Mouse (Mus musculus) MEL (cell line): Measurements from ENCODE around the gene C7. TPM values are rescaled to one million over a fixed set of nuclear protein-coding genes. Genes with fewer than 3 reads are reported as not detected.

Experiments used
- DNase-seq: peaks from one replicate; pipeline ENCODE4 v3.0.0; 2011; ENCODE audit warnings: low read depth, low spot score
- H3K27ac ChIP-seq: 2 replicates; pipeline ENCODE4 v1.5.1; 2012; ENCODE audit warnings: low read depth, mild to moderate bottlenecking, control low read depth, low read length, moderate library complexity; ENCODE audit not compliant: control insufficient read depth
- H3K27me3 ChIP-seq, 2 experiments: fragments of 150-350 bp in 1 of 2; sonication (generic) in 1 of 2; 2 replicates each; pipeline ENCODE4 v1.6.1; 2012; ENCODE audit warnings: low read length in 2 of 2, mild to moderate bottlenecking in 2 of 2, improper control_type of control experiment in 1 of 2, moderate library complexity in 1 of 2; ENCODE audit not compliant: insufficient read depth in 2 of 2, control insufficient read depth in 1 of 2
- H3K36me3 ChIP-seq, 2 experiments: 2 replicates each; pipeline ENCODE4 v1.6.1; 2012 to 2014; ENCODE audit warnings: low read length in 2 of 2, improper control_type of control experiment in 1 of 2, inconsistent platforms in 1 of 2, mild to moderate bottlenecking in 1 of 2; ENCODE audit not compliant: insufficient read depth in 2 of 2, control insufficient read depth in 1 of 2
- H3K4me1 ChIP-seq, 2 experiments: fragments of 150-350 bp in 1 of 2; sonication (generic) in 1 of 2; 2 replicates each; pipeline ENCODE4 v1.6.1; 2012; ENCODE audit warnings: low read length in 2 of 2, improper control_type of control experiment in 1 of 2, mild to moderate bottlenecking in 1 of 2; ENCODE audit not compliant: insufficient read depth in 2 of 2, control insufficient read depth in 1 of 2
- H3K4me3 ChIP-seq, 2 experiments: fragments of 150-350 bp in 1 of 2; sonication (generic) in 1 of 2; 2 replicates each; pipeline ENCODE4 v1.5.1; 2012; ENCODE audit warnings: low read depth in 2 of 2, low read length in 2 of 2, mild to moderate bottlenecking in 2 of 2, moderate library complexity in 2 of 2, control low read depth in 1 of 2, improper control_type of control experiment in 1 of 2; ENCODE audit not compliant: control insufficient read depth in 1 of 2, insufficient read depth in 1 of 2
- H3K79me2 ChIP-seq: 2 replicates; pipeline ENCODE4 v1.6.1; 2012; ENCODE audit warnings: mild to moderate bottlenecking, low read length, moderate library complexity; ENCODE audit not compliant: control insufficient read depth, poor library complexity, insufficient read depth
- H3K9ac ChIP-seq: 2 replicates; pipeline ENCODE4 v1.6.1; 2012; ENCODE audit warnings: low read depth, mild to moderate bottlenecking, control low read depth, low read length, moderate library complexity; ENCODE audit not compliant: control insufficient read depth, poor library complexity, severe bottlenecking
- H3K9me3 ChIP-seq: fragments of 150-350 bp; sonication (generic); replicated peaks from 2 replicates; pipeline ENCODE4 v1.6.1; 2012; ENCODE audit warnings: mild to moderate bottlenecking, low read length, improper control_type of control experiment, moderate library complexity; ENCODE audit not compliant: insufficient read depth
- CHD1 ChIP-seq: IDR thresholded peaks from 2 replicates; pipeline ENCODE4 v1.6.1; 2012; ENCODE audit warnings: low read depth, mild to moderate bottlenecking, inconsistent platforms, low read length, improper control_type of control experiment
- CTCF ChIP-seq, 3 experiments: IDR thresholded peaks in 2 of 3; conservative IDR thresholded peaks in 1 of 3; 2 replicates each; pipeline ENCODE4 v1.5.1; 2011 to 2012; ENCODE audit warnings: low read length in 3 of 3, low read depth in 2 of 3, mild to moderate bottlenecking in 2 of 3, improper control_type of control experiment in 1 of 3, inconsistent platforms in 1 of 3, mixed read lengths in 1 of 3, moderate library complexity in 1 of 3; ENCODE audit not compliant: control insufficient read depth in 1 of 3, insufficient read depth in 1 of 3, poor library complexity in 1 of 3, severe bottlenecking in 1 of 3
- E2F4 ChIP-seq: IDR thresholded peaks from 2 replicates; pipeline ENCODE4 v1.6.1; 2011; ENCODE audit warnings: low read depth, low read length, improper control_type of control experiment, borderline replicate concordance
- ETS1 ChIP-seq: IDR thresholded peaks from 2 replicates; pipeline ENCODE4 v1.6.1; 2012; ENCODE audit warnings: low read depth, mild to moderate bottlenecking, inconsistent platforms, low read length, improper control_type of control experiment, moderate library complexity
- GABPA ChIP-seq: IDR thresholded peaks from 2 replicates; pipeline ENCODE4 v1.6.1; 2012; ENCODE audit warnings: low read depth, mild to moderate bottlenecking, inconsistent platforms, low read length, improper control_type of control experiment, moderate library complexity
- GATA1 ChIP-seq: IDR thresholded peaks from 2 replicates; pipeline ENCODE4 v1.6.1; 2011; ENCODE audit warnings: low read depth, low read length, improper control_type of control experiment
- KAT2A ChIP-seq: conservative IDR thresholded peaks from 2 replicates; pipeline ENCODE4 v1.6.1; 2012; ENCODE audit warnings: low read depth, low read length, improper control_type of control experiment, inconsistent platforms
- MAFK ChIP-seq: IDR thresholded peaks from 2 replicates; pipeline ENCODE4 v1.6.1; 2011; ENCODE audit warnings: low read depth, mild to moderate bottlenecking, low read length, improper control_type of control experiment, borderline replicate concordance
- MEF2A ChIP-seq: IDR thresholded peaks from 2 replicates; pipeline ENCODE4 v1.6.1; 2014; ENCODE audit warnings: low read depth, mild to moderate bottlenecking, inconsistent platforms, low read length, improper control_type of control experiment; ENCODE audit not compliant: poor library complexity, insufficient replicate concordance, severe bottlenecking; ENCODE audit errors: extremely low read depth
- MXI1 ChIP-seq: IDR thresholded peaks from 2 replicates; pipeline ENCODE4 v1.6.1; 2011; ENCODE audit warnings: mild to moderate bottlenecking, low read depth, low read length, improper control_type of control experiment
- MYB ChIP-seq: IDR thresholded peaks from 2 replicates; pipeline ENCODE4 v1.6.1; 2011; ENCODE audit warnings: mild to moderate bottlenecking, low read depth, low read length, improper control_type of control experiment
- NRF1 ChIP-seq: IDR thresholded peaks from 2 replicates; pipeline ENCODE4 v1.6.1; 2014; ENCODE audit warnings: low read depth, mild to moderate bottlenecking, inconsistent platforms, low read length, improper control_type of control experiment, moderate library complexity; ENCODE audit not compliant: poor library complexity, insufficient read depth, severe bottlenecking
- POLR2A ChIP-seq, 2 experiments: IDR thresholded peaks; 2 replicates each; pipeline ENCODE4 v1.6.1; 2011 to 2012; ENCODE audit warnings: low read length in 2 of 2, mild to moderate bottlenecking in 2 of 2, control low read depth in 1 of 2, improper control_type of control experiment in 1 of 2, low read depth in 1 of 2, moderate library complexity in 1 of 2; ENCODE audit not compliant: control insufficient read depth in 1 of 2, insufficient read depth in 1 of 2, poor library complexity in 1 of 2
- SMC3 ChIP-seq: IDR thresholded peaks from 2 replicates; pipeline ENCODE4 v1.6.1; 2011; ENCODE audit warnings: low read depth, low read length, improper control_type of control experiment
- TAL1 ChIP-seq: IDR thresholded peaks from 2 replicates; pipeline ENCODE4 v1.6.1; 2012; ENCODE audit warnings: mild to moderate bottlenecking, inconsistent platforms, low read length, moderate library complexity, mixed read lengths
- UBTF ChIP-seq: IDR thresholded peaks from 2 replicates; pipeline ENCODE4 v1.6.1; 2012; ENCODE audit warnings: low read depth, mild to moderate bottlenecking, inconsistent platforms, low read length, improper control_type of control experiment, moderate library complexity, borderline replicate concordance; ENCODE audit not compliant: insufficient read depth
- USF1 ChIP-seq: IDR thresholded peaks from 2 replicates; pipeline ENCODE4 v1.6.1; 2014; ENCODE audit warnings: low read depth, mild to moderate bottlenecking, inconsistent platforms, low read length, improper control_type of control experiment, moderate library complexity
- USF2 ChIP-seq, 2 experiments: IDR thresholded peaks; 2 replicates each; pipeline ENCODE4 v1.6.1; 2011 to 2012; ENCODE audit warnings: improper control_type of control experiment in 2 of 2, low read length in 2 of 2, borderline replicate concordance in 1 of 2, inconsistent platforms in 1 of 2, low read depth in 1 of 2, mild to moderate bottlenecking in 1 of 2; ENCODE audit not compliant: insufficient read depth in 1 of 2
- ZMIZ1 ChIP-seq: IDR thresholded peaks from 2 replicates; pipeline ENCODE4 v1.6.1; 2012; ENCODE audit warnings: low read depth, mild to moderate bottlenecking, inconsistent platforms, low read length, improper control_type of control experiment, moderate library complexity
- polyA plus RNA-seq, 2 experiments: library from polyadenylated mRNA; stranded (reverse) in 1 of 2; unstranded in 1 of 2; fragments of >175 nt in 1 of 2; fragments of >200 nt in 1 of 2; gene quantifications; 2 replicates each; pipeline versions ENCODE4 v1.2.1 to v1.2.4; 2012; ENCODE audit warnings: low replicate concordance in 2 of 2, low read depth in 1 of 2; ENCODE audit not compliant: insufficient read length in 2 of 2, insufficient read depth in 1 of 2, missing spikeins in 1 of 2
- total RNA-seq: library from RNA; depleted of rRNA; stranded (reverse); fragments of 300-350 nt; gene quantifications from 2 replicates; pipeline ENCODE4 v1.2.3, GENCODE M21; 2012

Gene C7
- total and polyA plus RNA-seq, 3 experiments = not detected

GRCm38 (mm10) chr15:5068801-5069518, 5.4 kb upstream of the C7 start:
- no peak overlapping the region for H3K9ac ChIP-seq
- DNase-seq = no peak
- H3K27ac ChIP-seq = no peak overlapping the region
- no peaks in the 10 kb centered on the region for H3K79me2 ChIP-seq
- no peaks in the 10 kb centered on the region for H3K36me3 ChIP-seq
- no peaks in the 10 kb centered on the region; a peak in 1 of 4 replicates for H3K27me3 ChIP-seq
- no peaks in the 10 kb centered on the region for H3K9me3 ChIP-seq
- TF ChIP-seq MAFK = no peak
- no peak for TF ChIP-seq CHD1
- TF ChIP-seq UBTF = no peak
- peak in 2 of 3 experiments; percentile 6 to 13; a peak in 1 of 6 replicates for TF ChIP-seq CTCF (IDR thresholded peaks at IDR 0.05 in 2 of 3, conservative IDR thresholded peaks at IDR 0.05 in 1 of 3; ENCODE audit: control insufficient read depth in 1 of 3, insufficient read depth in 1 of 3, low read depth in 2 of 3, low read length in 3 of 3, poor library complexity in 1 of 3, severe bottlenecking in 1 of 3)
- TF ChIP-seq, all 39 proteins: peak for 1
- Histone ChIP-seq H3K4me3 (no peak overlapping the region), H3K4me1 (no peaks in the 10 kb centered on the region)

- TF ChIP-seq SMC3 = no peak
- TF ChIP-seq GABPA = no peak
- TF ChIP-seq ZMIZ1 = no peak
- no peak for TF ChIP-seq NRF1
- no peak for TF ChIP-seq GATA1
- TF ChIP-seq POLR2A (IDR thresholded peaks at IDR 0.05; ENCODE audit: control insufficient read depth in 1 of 2, insufficient read depth in 1 of 2, low read depth in 1 of 2, low read length in 2 of 2, poor library complexity in 1 of 2) = no peak
- no peak for TF ChIP-seq USF2 (IDR thresholded peaks at IDR 0.05; ENCODE audit: borderline replicate concordance in 1 of 2, insufficient read depth in 1 of 2, low read depth in 1 of 2, low read length in 2 of 2)
- TF ChIP-seq USF1 = no peak
- TF ChIP-seq E2F4 = no peak
- TF ChIP-seq MEF2A = no peak
- no peak for TF ChIP-seq CHD1
- no peak for TF ChIP-seq KAT2A
- no peak for TF ChIP-seq ETS1
- no peak for TF ChIP-seq MXI1
- TF ChIP-seq MYB = no peak
- TF ChIP-seq UBTF = no peak
- TF ChIP-seq TAL1 = no peak
- no peak for TF ChIP-seq CTCF (IDR thresholded peaks at IDR 0.05 in 2 of 3, conservative IDR thresholded peaks at IDR 0.05 in 1 of 3; ENCODE audit: control insufficient read depth in 1 of 3, insufficient read depth in 1 of 3, low read depth in 2 of 3, low read length in 3 of 3, poor library complexity in 1 of 3, severe bottlenecking in 1 of 3)
- H3K27ac ChIP-seq = no peak overlapping the region
- peaks cover 0 to 3% of the 10 kb centered on the region in 2 experiments; a peak in 3 of 4 replicates for H3K27me3 ChIP-seq
- no peaks in the 10 kb centered on the region for H3K79me2 ChIP-seq
- H3K4me3 ChIP-seq = no peak overlapping the region
- no peak for DNase-seq
- no peaks in the 10 kb centered on the region for H3K9me3 ChIP-seq
- no peak overlapping the region for H3K9ac ChIP-seq
- no peaks in the 10 kb centered on the region for H3K4me1 ChIP-seq
- no peaks in the 10 kb centered on the region for H3K36me3 ChIP-seq
Measured at GRCm38 (mm10) chr15:5045560-5046284, 17.8 kb downstream of the C7 start.
